Mouse (Mus musculus) neutrophil, adult 5-6 weeks (primary cell): ENCODE data around the gene Olfr818. TPM values are rescaled to one million over a fixed set of nuclear protein-coding genes. Genes with fewer than 3 reads are reported as not detected.
"Not testable (repeated sequence)": the region's sequence is repeated elsewhere in the genome, so short reads cannot be mapped to it uniquely, and the experiment has no call there.

Source experiments
- ATAC-seq: fragments of 151-379, 151-347 bp; 2 replicates; pipeline ENCODE4 v1.8.0; 2017; ENCODE audit warnings: mild to moderate bottlenecking, moderate TSS enrichment; ENCODE audit not compliant: insufficient number of reproducible peaks, poor library complexity, low FRiP score, severe bottlenecking; ENCODE audit errors: extremely low read depth
- total RNA-seq: library from RNA; stranded (forward); fragments of 200-1000 nt; gene quantifications from 2 replicates; pipeline ENCODE4 v1.2.3, GENCODE M21; 2017

Olfr818 gene
- not detected in 2 replicates for total RNA-seq

GRCm38 (mm10) chr10:129949000-129949399, at the start of gene Olfr818:
TSS of gene Olfr818 (minus strand) at chr10:129949100.
- ATAC-seq, result no peak

GRCm38 (mm10) chr10:129984962-129985361, 36.1 kb upstream of the Olfr818 start, which contains the start of gene Gm10310:
TSS of gene Gm10310 (minus strand) at chr10:129985062.
- not testable (repeated sequence) for ATAC-seq

- not testable (repeated sequence) for ATAC-seq
Measured at GRCm38 (mm10) chr10:129981867-129982266, 33.0 kb upstream of the Olfr818 start.

- not testable (repeated sequence) for ATAC-seq
Measured at GRCm38 (mm10) chr10:129976040-129976439, 27.1 kb upstream of the Olfr818 start, which contains the start of gene Olfr247. TSS of gene Olfr247 (minus strand) at chr10:129976140.

GRCm38 (mm10) chr10:129972994-129973393, 24.1 kb upstream of the Olfr818 start:
- ATAC-seq, result not testable (repeated sequence)

GRCm38 (mm10) chr10:129967166-129967565, 18.3 kb upstream of the Olfr818 start, which contains the start of gene Olfr819:
TSS of gene Olfr819 (minus strand) at chr10:129967266.
- not testable (repeated sequence) for ATAC-seq

GRCm38 (mm10) chr10:129966232-129966631, 17.3 kb upstream of the Olfr818 start:
- not testable (repeated sequence) for ATAC-seq

GRCm38 (mm10) chr10:129915497-129915896, 33.4 kb downstream of the Olfr818 start, which contains the start of gene Olfr816:
TSS of gene Olfr816 (minus strand) at chr10:129915597.
- ATAC-seq, result no peak

- not testable (repeated sequence) for ATAC-seq
Measured at GRCm38 (mm10) chr10:129905767-129906166, 43.1 kb downstream of the Olfr818 start, which contains the start of gene Olfr815. TSS of gene Olfr815 (minus strand) at chr10:129905867.

Other genes starting within 250 kb of the Olfr818 start
- gene Olfr804, start 245.9 kb downstream of the Olfr818 start, total RNA-seq, result 0.12 TPM in 1 of 2 replicates, not detected in the other
- gene Olfr805, start 219.7 kb downstream of the Olfr818 start, total RNA-seq, result not detected in 2 replicates
- 0.23 TPM in 1 of 2 replicates, not detected in the other for gene Olfr806, start 207.2 kb downstream of the Olfr818 start, total RNA-seq
- not detected in 2 replicates for gene Olfr807, start 191.3 kb downstream of the Olfr818 start, total RNA-seq
- not detected in 2 replicates for gene Olfr808, start 183.6 kb downstream of the Olfr818 start, total RNA-seq
- 0.35 TPM in 1 of 2 replicates, not detected in the other for gene Olfr809, start 174.5 kb downstream of the Olfr818 start, total RNA-seq
- gene Olfr810, start 154.2 kb downstream of the Olfr818 start, total RNA-seq, result not detected in 2 replicates
- not detected in 2 replicates for gene Olfr811, start 144.7 kb downstream of the Olfr818 start, total RNA-seq
- not detected in 2 replicates for gene Olfr812, start 103.0 kb downstream of the Olfr818 start, total RNA-seq
- not detected in 2 replicates for gene Olfr813, start 93.7 kb downstream of the Olfr818 start, total RNA-seq
- 0.61 TPM in 1 of 2 replicates, not detected in the other for gene Olfr814, start 69.2 kb downstream of the Olfr818 start, total RNA-seq
- gene Olfr815, start 43.2 kb downstream of the Olfr818 start, total RNA-seq, result 1.2 TPM in 1 of 2 replicates, not detected in the other
- gene Olfr816, start 33.5 kb downstream of the Olfr818 start, total RNA-seq, result 0.12 TPM in 1 of 2 replicates, not detected in the other
- gene Olfr819, start 18.2 kb upstream of the Olfr818 start, total RNA-seq, result not detected in 2 replicates
- not detected in 2 replicates for gene Olfr247, start 27.0 kb upstream of the Olfr818 start, total RNA-seq
- gene Gm10310, start 36.0 kb upstream of the Olfr818 start, total RNA-seq, result not detected in 2 replicates
- 0.35 TPM in 1 of 2 replicates, not detected in the other for gene Olfr820, start 63.5 kb upstream of the Olfr818 start, total RNA-seq
- gene Olfr821, start 81.2 kb upstream of the Olfr818 start, total RNA-seq, result not detected in 2 replicates
- gene Olfr822, start 122.1 kb upstream of the Olfr818 start, total RNA-seq, result not detected in 2 replicates
- not detected in 2 replicates for gene Olfr823, start 166.3 kb upstream of the Olfr818 start, total RNA-seq
- gene Olfr824, start 180.9 kb upstream of the Olfr818 start, total RNA-seq, result not detected in 2 replicates
- gene Olfr825, start 217.7 kb upstream of the Olfr818 start, total RNA-seq, result not detected in 2 replicates
- gene Olfr826, start 235.1 kb upstream of the Olfr818 start, total RNA-seq, result not detected in 2 replicates